Mouse (Mus musculus): ENCODE measurements around the gene Eral1. TPM values are rescaled to one million over a fixed set of nuclear protein-coding genes. Genes with fewer than 3 reads are reported as not detected.

The Eral1 gene
- total and polyA plus RNA-seq, 3 experiments, result 25.0 to 34.9 (median 28.2) TPM

DNA sequence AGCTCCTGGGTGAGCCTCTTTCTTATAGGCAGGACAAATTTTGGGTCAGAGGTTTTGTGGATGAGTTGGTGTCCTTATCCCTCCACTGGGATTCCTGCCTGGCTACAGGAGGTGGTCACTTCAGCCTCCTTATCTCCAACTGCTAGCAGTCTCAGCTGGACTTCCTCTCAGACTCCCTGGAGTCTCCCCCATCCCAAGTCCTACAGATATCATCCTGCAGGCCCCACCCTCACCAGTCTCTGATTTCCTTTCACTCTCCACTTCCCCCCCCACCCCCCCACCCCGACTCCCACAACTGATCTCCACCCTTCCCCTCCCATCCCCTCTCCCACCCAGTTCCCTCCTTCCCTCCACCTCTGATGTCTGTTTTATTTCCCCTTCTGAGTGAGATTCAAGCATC is 3.4 kb upstream of the Eral1 start:
- intact Hi-C loops (cut with DNase I), result no loop called here
- Histone ChIP-seq H3K36me3 (ENCODE audit: control insufficient read depth, insufficient read depth, low read length) (peaks cover 2% of the 10 kb centered on the region; the same call in 1 of the 2 replicates), H3K27ac (no peak overlapping the region), H3K4me3 (no peak overlapping the region), H3K27me3 (ENCODE audit: control insufficient read depth, insufficient read depth, low read length) (no peaks in the 10 kb centered on the region), H3K79me2 (replicated peaks; ENCODE audit: control insufficient read depth, insufficient read depth, low read length) (no peaks in the 10 kb centered on the region), H3K4me1 (ENCODE audit: control insufficient read depth, insufficient read depth, low read length) (no peaks in the 10 kb centered on the region), H3K9ac (ENCODE audit: low read depth, low read length) (no peak overlapping the region)
- 6% methylated on average over 1 of the region's 1 CpGs for WGBS
- no peak for DNase-seq
- TF ChIP-seq EP300 (IDR thresholded peaks at IDR 0.05; ENCODE audit: insufficient read depth, low read depth, low read length), result no peak
- no peak for TF ChIP-seq POLR2A (IDR thresholded peaks at IDR 0.05; ENCODE audit: insufficient read depth, low read depth, low read length)
- no peak for TF ChIP-seq CTCF (IDR thresholded peaks at IDR 0.05)

DNA sequence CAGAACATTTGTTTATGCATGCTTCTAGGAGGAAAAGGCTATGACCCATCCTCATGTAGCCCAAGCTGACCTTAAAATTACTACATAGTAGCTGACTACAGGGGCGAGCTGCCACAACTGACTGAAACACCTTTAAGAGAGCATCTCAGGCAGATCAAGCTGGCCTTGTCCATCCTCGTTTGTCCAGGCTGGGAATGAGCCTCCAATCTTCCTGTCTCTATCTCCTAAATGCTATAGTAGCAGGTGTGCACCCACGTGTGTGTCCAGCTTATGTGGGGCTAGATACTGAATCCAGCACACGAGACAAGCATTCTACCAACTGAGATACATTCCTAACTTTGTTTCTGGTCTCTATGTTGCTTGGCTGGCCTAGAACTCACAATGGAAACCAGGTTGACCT is 5.5 kb downstream of the Eral1 start:
- Histone ChIP-seq H3K36me3 (ENCODE audit: control insufficient read depth, insufficient read depth, low read length) (peaks cover 2% of the 10 kb centered on the region; the same call in 1 of the 2 replicates), H3K9ac (ENCODE audit: low read depth, low read length) (no peak overlapping the region), H3K79me2 (replicated peaks; ENCODE audit: control insufficient read depth, insufficient read depth, low read length) (no peaks in the 10 kb centered on the region), H3K4me3 (no peak overlapping the region), H3K27me3 (ENCODE audit: control insufficient read depth, insufficient read depth, low read length) (no peaks in the 10 kb centered on the region), H3K27ac (no peak overlapping the region), H3K4me1 (ENCODE audit: control insufficient read depth, insufficient read depth, low read length) (no peaks in the 10 kb centered on the region)
- 84% methylated on average over 4 of the region's 4 CpGs for WGBS
- DNase-seq, result no peak
- TF ChIP-seq EP300 (IDR thresholded peaks at IDR 0.05; ENCODE audit: insufficient read depth, low read depth, low read length) (no peak), POLR2A (IDR thresholded peaks at IDR 0.05; ENCODE audit: insufficient read depth, low read depth, low read length) (no peak)
- intact Hi-C loops (cut with DNase I), result no loop called here

DNA sequence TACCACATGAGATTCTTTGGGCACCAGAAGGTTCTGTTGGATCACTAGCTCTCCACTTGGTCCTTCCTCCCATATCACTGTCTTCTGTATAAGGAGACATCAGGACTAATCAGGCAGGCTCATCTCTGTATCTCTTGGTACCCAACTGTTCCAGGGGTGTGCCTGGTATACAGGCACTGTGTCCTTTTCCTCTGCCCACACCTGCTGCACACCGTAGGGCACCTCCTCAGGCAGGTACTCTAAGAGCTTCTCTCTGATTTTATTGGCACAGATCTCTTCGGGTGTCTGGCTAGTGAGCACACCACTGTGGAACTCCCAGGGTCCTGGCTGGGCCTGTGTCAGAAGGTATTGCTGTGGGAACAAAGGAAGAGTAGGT is 5.9 kb downstream of the Eral1 start:
- Histone ChIP-seq H3K9ac (ENCODE audit: low read depth, low read length) (no peak overlapping the region), H3K27me3 (ENCODE audit: control insufficient read depth, insufficient read depth, low read length) (no peaks in the 10 kb centered on the region), H3K27ac (no peak overlapping the region), H3K36me3 (ENCODE audit: control insufficient read depth, insufficient read depth, low read length) (no peaks in the 10 kb centered on the region), H3K4me1 (ENCODE audit: control insufficient read depth, insufficient read depth, low read length) (no peaks in the 10 kb centered on the region), H3K4me3 (no peak overlapping the region), H3K79me2 (replicated peaks; ENCODE audit: control insufficient read depth, insufficient read depth, low read length) (no peaks in the 10 kb centered on the region)
- intact Hi-C loops (cut with DNase I), result no loop called here
- DNase-seq, result no peak
- WGBS, result 92% methylated on average over 2 of the region's 2 CpGs
- TF ChIP-seq EP300 (IDR thresholded peaks at IDR 0.05; ENCODE audit: insufficient read depth, low read depth, low read length) (no peak), POLR2A (IDR thresholded peaks at IDR 0.05; ENCODE audit: insufficient read depth, low read depth, low read length) (no peak), CTCF (IDR thresholded peaks at IDR 0.05) (no peak)

- Histone ChIP-seq H3K27me3 (ENCODE audit: control insufficient read depth, insufficient read depth, low read length) (no peaks in the 10 kb centered on the region), H3K79me2 (replicated peaks; ENCODE audit: control insufficient read depth, insufficient read depth, low read length) (no peaks in the 10 kb centered on the region), H3K4me1 (ENCODE audit: control insufficient read depth, insufficient read depth, low read length) (no peaks in the 10 kb centered on the region), H3K27ac (no peak overlapping the region), H3K9ac (ENCODE audit: low read depth, low read length) (no peak overlapping the region), H3K4me3 (no peak overlapping the region), H3K36me3 (ENCODE audit: control insufficient read depth, insufficient read depth, low read length) (no peaks in the 10 kb centered on the region)
- no peak for DNase-seq
- intact Hi-C loops (cut with DNase I), result no loop called here
- 93% methylated on average over 9 of the region's 9 CpGs for WGBS
- no peak for TF ChIP-seq CTCF (IDR thresholded peaks at IDR 0.05)
- no peak for TF ChIP-seq POLR2A (IDR thresholded peaks at IDR 0.05; ENCODE audit: insufficient read depth, low read depth, low read length)
- no peak for TF ChIP-seq EP300 (IDR thresholded peaks at IDR 0.05; ENCODE audit: insufficient read depth, low read depth, low read length)
These were observed 6.5 kb downstream of the Eral1 start for GRCm38 (mm10) chr11:78073577-78074276.

GRCm38 (mm10) chr11:78072425-78073130 is 7.6 kb downstream of the Eral1 start:
- H3K9ac ChIP-seq (ENCODE audit: low read depth, low read length), result no peak overlapping the region
- H3K36me3 ChIP-seq (ENCODE audit: control insufficient read depth, insufficient read depth, low read length), result no peaks in the 10 kb centered on the region
- no peak overlapping the region for H3K4me3 ChIP-seq
- H3K27ac ChIP-seq, result no peak overlapping the region
- 28% methylated on average over 6 of the region's 6 CpGs for WGBS
- H3K79me2 ChIP-seq (replicated peaks; ENCODE audit: control insufficient read depth, insufficient read depth, low read length), result no peaks in the 10 kb centered on the region
- TF ChIP-seq POLR2A (IDR thresholded peaks at IDR 0.05; ENCODE audit: insufficient read depth, low read depth, low read length) (no peak), CTCF (IDR thresholded peaks at IDR 0.05) (no peak), EP300 (IDR thresholded peaks at IDR 0.05; ENCODE audit: insufficient read depth, low read depth, low read length) (no peak)
- no peaks in the 10 kb centered on the region for H3K27me3 ChIP-seq (ENCODE audit: control insufficient read depth, insufficient read depth, low read length)
- H3K4me1 ChIP-seq (ENCODE audit: control insufficient read depth, insufficient read depth, low read length), result no peaks in the 10 kb centered on the region
- intact Hi-C loops (cut with DNase I), result no loop called here
- no peak for DNase-seq

DNA sequence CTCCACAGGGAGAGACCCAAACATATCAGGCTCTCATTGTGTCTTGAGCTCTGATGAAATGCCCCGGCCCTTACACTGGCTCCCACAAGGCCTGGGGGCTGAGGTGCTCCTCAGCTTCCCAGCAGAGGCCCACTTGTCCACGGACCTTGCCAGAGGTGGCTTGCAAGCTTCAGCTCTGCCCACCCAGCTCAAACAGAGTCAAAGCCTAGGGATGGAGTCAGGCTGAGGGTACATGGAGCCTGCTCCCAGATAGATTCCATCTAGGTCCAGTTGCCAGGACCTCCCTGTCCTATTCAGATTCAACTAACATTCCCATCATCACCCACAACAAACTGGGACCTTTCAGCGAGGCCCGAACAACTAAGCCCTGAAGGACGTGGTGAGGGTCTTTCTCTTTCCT is 8.2 kb downstream of the Eral1 start:
- 87% methylated on average over 5 of the region's 5 CpGs for WGBS
- intact Hi-C loops (cut with DNase I), result no loop called here
- TF ChIP-seq EP300 (IDR thresholded peaks at IDR 0.05; ENCODE audit: insufficient read depth, low read depth, low read length) (no peak), POLR2A (IDR thresholded peaks at IDR 0.05; ENCODE audit: insufficient read depth, low read depth, low read length) (no peak), CTCF (IDR thresholded peaks at IDR 0.05) (no peak)
- Histone ChIP-seq H3K27me3 (ENCODE audit: control insufficient read depth, insufficient read depth, low read length) (no peaks in the 10 kb centered on the region), H3K9ac (ENCODE audit: low read depth, low read length) (no peak overlapping the region), H3K36me3 (ENCODE audit: control insufficient read depth, insufficient read depth, low read length) (no peaks in the 10 kb centered on the region), H3K4me3 (no peak overlapping the region), H3K79me2 (replicated peaks; ENCODE audit: control insufficient read depth, insufficient read depth, low read length) (no peaks in the 10 kb centered on the region), H3K27ac (no peak overlapping the region), H3K4me1 (ENCODE audit: control insufficient read depth, insufficient read depth, low read length) (no peaks in the 10 kb centered on the region)
- DNase-seq, result no peak
